Mouse (Mus musculus) brain, adult 2 months (tissue): ENCODE results near the gene Rasa3.
A peak's percentile ranks its signal among the peaks of the same experiment; 100 is the strongest.

ENCODE experiments used
- DNase-seq: peaks from one replicate; pipeline ENCODE4 v3.0.0; 2011; ENCODE audit warnings: low read depth, low spot score

Gene Rasa3

DNA sequence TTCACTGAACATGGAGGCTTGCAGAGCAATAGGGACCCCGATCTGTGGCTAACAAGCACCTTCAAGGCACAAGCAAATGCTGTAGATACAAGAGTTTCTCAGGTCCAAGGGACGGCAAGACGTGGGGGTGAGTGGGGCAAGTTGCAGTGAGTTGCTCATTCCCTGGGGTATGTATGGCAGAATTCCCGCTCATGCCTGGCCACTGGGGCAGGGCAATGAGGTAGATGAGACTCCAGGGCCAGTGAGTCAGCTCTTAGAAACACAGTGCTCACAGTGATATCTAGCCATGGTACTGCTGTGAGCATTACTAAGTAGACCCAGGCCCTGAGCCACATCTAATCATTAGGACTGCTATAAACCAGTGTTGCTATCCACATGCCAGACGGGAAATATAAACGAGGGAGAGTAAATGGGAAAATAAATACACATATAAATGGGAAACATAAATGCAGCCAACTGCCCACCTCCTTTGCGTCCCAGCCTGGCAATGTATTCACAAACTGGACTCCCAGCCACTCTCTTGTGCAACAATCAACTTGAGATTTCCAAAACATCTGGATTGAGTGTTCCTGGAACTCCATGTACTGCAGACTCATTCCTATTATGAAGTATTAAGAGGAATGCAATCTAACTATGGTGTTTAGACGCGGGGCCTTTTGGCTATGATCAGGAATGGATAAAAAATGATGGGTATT, 57.0 kb downstream of the Rasa3 start:
- DNase-seq = no peak

GRCm38 (mm10) chr8:13616831-13617505, 60.4 kb downstream of the Rasa3 start:
- DNase-seq = peak; percentile 53

- DNase-seq = peak; percentile 91
These were observed 62.4 kb downstream of the Rasa3 start for GRCm38 (mm10) chr8:13614924-13615391.

DNA sequence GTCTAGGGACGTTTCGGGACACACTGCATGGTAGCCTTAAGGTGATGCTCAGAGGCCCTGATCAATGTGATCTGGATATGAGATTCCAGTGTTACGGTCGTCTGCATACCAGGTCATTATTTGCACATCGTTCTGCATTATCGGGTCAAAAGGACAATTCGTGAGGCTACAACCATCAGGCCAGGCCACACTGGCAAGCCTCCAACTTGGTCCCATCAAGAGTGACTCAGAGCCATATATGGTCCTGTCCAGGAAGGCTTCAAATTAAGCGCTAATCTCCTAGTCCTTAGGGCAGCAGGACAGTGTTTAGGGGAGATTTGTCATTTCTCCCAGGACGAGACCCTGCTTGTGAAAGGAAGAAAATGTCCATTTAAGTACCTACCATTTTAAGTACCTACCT, 63.3 kb downstream of the Rasa3 start:
- no peak for DNase-seq

DNA sequence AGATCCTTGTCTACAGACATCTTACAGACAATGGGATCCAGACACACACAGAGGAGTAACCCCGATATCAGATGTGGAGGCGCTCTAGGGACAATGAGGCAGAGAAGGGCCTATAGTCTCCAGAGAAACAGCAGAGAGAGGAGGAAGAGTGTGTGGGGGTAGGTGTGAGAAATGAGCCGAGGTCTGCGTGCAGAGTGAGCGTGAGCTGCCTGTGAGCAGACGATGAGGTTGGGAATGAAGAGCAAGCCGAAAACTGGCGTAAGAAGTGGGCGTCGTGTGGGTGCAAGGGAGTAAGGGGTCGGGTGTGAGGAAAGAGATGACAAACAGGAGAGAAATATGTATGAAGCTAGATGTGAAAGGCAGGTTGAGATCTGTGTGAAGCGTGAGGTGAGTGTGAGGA, 65.7 kb downstream of the Rasa3 start:
- DNase-seq = peak; percentile 77

DNA sequence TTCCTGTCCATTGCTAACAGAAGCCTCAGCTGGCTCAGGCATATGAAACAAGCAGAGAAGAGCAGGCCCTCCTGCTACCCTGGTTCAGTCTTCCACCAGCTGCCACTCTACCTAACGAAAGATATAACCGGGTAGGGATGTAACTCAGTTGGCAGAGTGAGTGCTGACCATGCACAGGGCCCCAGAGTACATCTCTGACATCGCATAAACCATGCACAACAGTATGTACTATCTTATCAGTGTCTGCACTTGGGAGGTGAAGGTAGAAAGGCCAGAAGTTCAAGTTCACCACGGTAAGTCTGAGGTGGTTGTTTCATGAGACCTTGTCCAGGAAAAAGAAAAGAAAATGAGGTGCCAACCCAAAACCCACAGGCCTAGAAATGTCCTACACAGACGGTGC, 67.4 kb downstream of the Rasa3 start:
- no peak for DNase-seq

GRCm38 (mm10) chr8:13608946-13609345, 68.5 kb downstream of the Rasa3 start:
- DNase-seq = no peak

DNA sequence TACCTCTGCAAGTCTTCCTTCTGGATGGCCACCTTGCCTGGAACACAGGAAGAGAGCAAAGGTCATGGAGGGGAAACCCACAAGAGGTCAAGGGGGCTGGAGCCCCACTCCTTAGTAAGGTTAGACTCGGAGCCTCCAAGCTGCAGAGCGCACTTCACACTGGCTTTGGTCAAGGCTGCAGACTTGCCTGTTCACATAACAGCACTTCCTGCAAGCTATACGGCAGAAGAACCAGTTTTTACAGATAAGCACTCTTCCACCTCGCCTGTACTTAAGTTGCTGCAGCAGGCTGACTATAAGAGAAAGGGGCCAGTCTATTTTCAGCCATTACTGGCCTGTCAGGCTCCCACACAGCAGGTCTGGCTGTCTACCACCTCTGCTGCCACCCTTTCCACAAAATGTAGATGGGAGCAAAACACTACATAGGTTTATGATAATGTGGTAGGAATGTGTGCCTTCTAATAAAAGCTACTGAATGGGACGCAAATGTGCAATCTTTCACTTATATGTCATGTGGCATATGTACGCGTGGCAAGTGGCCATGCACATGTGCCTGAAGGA, 71.4 kb downstream of the Rasa3 start:
- peak; percentile 71 for DNase-seq

- peak; percentile 76 for DNase-seq
These were observed 74.8 kb downstream of the Rasa3 start for GRCm38 (mm10) chr8:13602621-13603020.

GRCm38 (mm10) chr8:13601166-13601565, 76.2 kb downstream of the Rasa3 start:
- no peak for DNase-seq

DNA sequence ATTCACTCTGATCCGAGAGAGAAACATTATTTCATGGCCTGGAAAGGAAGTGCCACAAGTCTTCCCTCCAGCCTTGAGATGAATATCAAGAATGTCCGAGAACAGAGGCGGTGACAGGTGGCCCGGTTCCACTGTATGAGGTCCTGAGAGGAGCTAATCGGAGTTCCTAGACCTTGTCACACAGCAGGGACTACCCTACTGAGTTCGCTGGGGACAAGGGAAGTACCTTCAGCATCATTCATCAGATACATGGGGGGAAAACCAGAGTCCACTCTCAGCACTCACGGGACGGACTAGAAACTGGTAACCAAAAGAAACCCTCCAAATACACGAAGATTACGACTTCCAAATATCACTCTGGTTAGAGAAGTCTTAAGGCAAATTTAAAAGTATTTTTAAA, 76.7 kb downstream of the Rasa3 start:
- no peak for DNase-seq

DNA sequence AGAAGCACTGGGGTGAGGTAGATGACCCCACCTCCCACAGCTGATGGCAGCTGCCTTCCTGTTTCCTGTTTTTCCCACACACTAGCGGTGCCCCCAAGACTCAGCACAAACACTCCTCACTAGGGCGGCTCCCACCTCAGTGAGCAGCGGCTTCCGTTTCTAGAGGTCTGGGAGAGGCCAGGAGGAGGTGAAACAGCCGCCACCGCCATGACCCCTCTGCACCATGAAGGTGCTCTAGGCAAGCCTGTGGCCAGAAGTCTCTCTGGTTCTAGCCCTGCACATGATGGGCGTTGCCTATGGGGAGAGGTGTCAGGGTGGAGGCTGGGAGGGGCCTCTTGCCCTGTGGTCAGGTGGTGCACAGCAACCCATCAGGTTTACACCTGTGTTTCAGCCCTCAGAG, 77.2 kb downstream of the Rasa3 start:
- DNase-seq = no peak

DNA sequence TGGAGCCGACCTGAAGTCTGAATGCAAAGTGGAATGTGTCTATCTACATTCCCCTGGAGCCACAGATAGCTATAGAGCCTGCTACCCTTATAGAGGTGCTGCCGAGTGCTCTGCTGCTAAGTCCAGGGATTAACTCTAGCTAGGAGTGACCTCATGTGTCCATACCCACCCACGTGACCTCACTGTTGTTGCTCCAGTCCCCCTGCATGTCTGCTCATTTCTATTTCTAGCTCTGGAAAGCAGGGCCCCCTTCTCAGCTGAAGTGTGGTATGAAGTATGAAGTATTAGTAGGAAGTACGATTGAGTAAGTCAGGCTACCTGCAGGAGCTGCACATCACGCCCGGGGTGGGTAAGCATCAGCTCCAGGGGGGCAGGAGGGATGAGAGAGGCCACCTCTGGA, 79.6 kb downstream of the Rasa3 start:
- DNase-seq = no peak

DNA sequence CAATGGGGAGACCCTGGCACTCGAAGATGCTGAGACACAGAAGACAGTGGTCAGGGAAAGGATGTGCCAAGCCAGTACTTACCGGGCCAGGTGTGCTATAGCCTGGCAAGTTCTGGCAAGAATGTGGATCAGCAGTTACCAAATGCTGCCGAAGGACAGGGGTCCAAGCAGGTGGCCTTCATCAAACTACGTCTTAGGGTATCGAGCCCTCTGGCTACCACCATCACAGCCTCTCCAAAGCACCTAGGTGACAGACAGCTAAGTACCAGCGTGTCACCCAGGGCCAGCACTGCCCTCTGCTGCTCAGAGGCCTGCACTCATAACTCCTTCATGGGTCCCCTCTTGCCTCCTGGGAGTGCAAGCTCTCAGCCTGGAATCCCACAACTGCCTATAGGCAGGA, 81.5 kb downstream of the Rasa3 start:
- DNase-seq = no peak

DNA sequence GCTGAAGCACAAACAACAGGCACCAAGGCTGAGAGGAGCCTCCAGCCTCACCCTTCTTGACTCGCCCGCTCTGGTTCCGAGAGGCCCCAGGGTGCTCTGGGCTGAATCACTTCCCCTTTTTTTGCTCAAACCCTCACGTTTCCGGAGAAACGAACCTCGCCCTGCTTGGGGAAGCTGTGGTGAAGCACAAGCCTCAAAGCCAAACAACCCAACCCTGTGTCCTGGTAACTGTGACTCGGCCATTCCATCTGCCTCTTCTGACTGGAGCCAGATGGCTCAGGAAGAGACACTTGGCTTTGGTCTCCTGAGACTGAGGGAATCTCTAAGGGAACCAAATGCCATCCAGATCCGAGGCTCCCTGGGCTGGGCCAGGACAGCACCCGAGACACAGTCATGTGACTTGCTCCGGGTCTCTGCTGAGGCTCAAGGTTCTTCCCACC, 82.5 kb downstream of the Rasa3 start:
- peak; percentile 96 for DNase-seq

DNA sequence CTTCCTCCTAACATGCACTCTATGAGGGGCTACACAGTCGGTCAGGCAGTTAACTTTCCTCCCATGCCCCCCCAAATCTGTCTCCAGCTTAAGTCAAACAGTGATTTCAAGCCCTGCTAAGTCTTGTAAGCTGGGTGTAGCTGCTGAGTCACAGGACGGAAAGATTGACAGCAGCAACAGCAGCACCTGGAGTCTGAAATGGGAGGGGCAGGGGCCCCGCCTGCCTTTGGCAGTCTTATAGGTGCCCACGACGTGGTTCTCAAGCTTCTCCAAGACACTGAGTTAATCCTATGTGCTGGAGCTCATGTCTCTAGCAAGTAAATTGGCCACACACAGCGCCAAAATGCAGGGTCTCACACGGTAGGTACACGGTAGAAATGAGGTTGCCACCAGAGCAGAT, 84.1 kb downstream of the Rasa3 start:
- no peak for DNase-seq

DNA sequence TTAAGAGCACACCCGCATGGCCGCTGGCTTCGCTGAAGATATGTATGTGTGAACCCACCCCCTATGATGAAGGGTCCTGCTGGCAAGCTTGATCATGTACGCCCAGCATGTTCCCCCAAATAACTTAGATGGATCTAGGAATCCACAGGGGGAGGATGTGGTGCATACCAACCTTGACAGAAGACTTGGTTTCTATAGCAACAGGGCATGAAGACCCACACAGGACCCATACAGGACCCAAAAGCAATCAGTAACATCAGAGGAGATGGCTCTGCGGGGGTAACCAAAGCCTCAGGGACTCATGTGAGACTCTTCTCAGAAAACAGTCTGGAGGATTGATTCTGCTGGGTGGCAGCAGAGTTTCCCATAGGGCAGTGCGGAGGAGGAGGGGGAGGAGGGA, 86.2 kb downstream of the Rasa3 start:
- DNase-seq = peak; percentile 24

DNA sequence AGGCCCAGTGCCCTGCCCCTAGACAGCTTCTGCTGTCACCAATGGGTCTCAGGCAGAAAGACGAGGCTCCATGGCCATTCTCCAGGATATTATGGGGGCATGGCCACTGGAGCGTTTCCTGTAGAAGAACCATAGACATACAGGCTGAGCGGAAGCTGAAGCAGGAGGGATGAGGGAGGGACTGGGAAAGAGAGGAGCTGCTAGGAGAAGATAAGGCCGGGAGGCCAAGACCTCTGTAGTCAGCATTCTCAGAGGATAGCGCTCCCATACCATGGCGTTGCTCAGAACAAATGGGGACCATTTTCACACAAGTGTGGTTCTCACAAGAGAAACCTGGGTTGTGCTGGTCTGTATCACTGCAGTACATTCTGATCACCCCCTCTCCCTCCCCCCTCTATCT, 88.3 kb downstream of the Rasa3 start:
- no peak for DNase-seq

- DNase-seq = no peak
These were observed 92.8 kb downstream of the Rasa3 start for GRCm38 (mm10) chr8:13584652-13585051.

DNA sequence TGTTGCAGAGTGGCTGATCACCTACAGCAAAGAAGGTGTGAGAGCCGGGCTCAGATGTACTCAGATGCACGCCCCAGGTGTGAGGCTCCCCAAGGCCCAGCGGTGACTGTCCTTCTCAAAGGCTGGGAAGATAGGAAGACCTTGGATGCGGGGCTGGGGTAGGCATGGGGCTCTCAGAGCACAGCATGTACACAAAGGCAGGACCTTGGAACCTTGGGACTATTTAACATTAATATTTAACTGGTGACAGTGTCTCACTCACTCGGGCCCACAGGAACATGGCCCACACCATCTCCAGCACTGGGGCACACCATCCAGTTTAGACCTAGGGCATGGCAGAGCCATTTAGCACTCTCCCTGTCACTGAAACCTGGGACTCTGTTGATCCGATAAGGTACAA, 99.5 kb downstream of the Rasa3 start:
- no peak for DNase-seq

DNA sequence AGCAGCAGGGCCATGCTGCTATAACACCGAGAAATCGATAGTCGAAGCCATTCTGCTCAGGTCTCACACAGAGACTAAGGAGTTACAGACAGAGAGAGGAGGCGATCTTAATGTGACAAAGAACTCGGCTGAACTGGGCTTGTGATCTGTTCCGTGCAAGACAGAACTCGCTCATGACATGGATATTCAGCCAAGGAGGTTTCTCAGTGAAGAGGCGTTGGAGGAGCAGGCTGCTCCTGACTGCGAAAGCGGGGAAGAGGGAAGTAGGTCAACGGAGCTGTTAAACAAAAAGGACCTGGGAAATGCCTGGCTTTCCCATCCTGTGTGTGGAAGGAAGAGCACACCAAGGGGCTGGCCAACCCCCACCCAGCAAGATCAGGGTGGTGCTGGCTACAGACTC, 105.4 kb downstream of the Rasa3 start:
- peak; percentile 85 for DNase-seq

- DNase-seq = no peak
These were observed 115.3 kb downstream of the Rasa3 start, which contains the start of gene 1700029H14Rik for GRCm38 (mm10) chr8:13562118-13562517. Gene 1700029H14Rik, minus strand, starts transcription at chr8:13562461.

GRCm38 (mm10) chr8:13557526-13557925, 119.9 kb downstream of the Rasa3 start:
- peak; percentile 37 for DNase-seq
